8 mouse cellular contexts compared by ENCODE assay signal in the genomic region with DNA sequence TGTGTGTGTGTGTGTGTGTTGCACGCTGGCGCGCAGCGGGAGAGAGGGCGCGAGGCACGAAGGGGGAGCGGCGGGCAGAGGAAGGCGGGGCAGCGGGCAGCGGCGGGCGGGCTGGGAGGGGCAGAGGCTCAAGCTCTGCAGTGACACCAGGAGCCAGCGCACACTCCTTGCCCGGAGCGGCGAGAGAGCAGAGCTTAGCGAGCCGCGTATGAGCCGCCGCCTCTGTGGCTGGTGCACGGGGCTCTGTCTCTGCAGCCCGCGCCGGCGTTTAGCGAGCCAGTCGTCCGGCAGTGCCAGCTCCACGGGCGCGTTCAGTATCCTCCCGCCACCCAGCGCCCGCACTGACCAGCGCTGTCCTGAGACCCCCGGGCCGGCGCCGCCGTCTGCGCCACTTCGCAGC. TPM values are rescaled to one million over a fixed set of nuclear protein-coding genes. Genes with fewer than 3 reads are reported as not detected.
DNase-seq lines count a peak whose midpoint lies in the region; ATAC-seq lines count a peak whose summit lies in the region.

A gene (plus strand): TSS at position 140 of the 400 bp plus-strand sequence.

- peak; percentile 40 to 59 for DNase-seq in cerebellum, postnatal 4 days (ENCODE audit: low spot score in 2 of 2)
- peak; percentile 74 for DNase-seq in gastrocnemius, postnatal 14 days
- peak; percentile 65 for DNase-seq in induced T-regulatory cell, adult 2 months (ENCODE audit: low read depth)
- DNase-seq in left cerebral cortex, postnatal 25 days (ENCODE audit: low spot score in 2 of 2), result peak; percentile 25 to 35
- peak; percentile 53 to 65 for DNase-seq in right cerebral cortex, postnatal 10 days (ENCODE audit: low spot score in 2 of 2)
- peak; percentile 45 for DNase-seq in urinary bladder, postnatal 25 days (ENCODE audit: low spot score)

- ATAC-seq in activated CD4-positive, CD25-positive, alpha-beta regulatory T cell, adult 4 months, result peak; percentile 60
- peak; percentile 90 for ATAC-seq in megakaryocyte progenitor cell, adult 5-6 weeks (replicated peaks; ENCODE audit: poor library complexity)

- intact Hi-C loops in gastrocnemius, postnatal 14 days (cut with DNase I; ENCODE audit: low total_unique reads), result no loop called here
- intact Hi-C loops in left cerebral cortex, postnatal 25 days (cut with DNase I), result no loop called here

RNA-seq across cellular contexts. Expression of the gene that starts here (rescaled TPM):
- polyA plus RNA-seq in activated CD4-positive, CD25-positive, alpha-beta regulatory T cell, adult 4 months (2017; shearing (Covaris generic)), result under 1 TPM; 0.25 to 0.74 TPM
- total RNA-seq in gastrocnemius, postnatal 14 days (2021), result 1 to 10 TPM in 1 of 2 experiments, under 1 TPM in 1; 0.38 to 1.0 TPM
- total RNA-seq in left cerebral cortex, postnatal 25 days (2021), result 10 to 100 TPM; 13.6 to 15.9 TPM
- 0.10 TPM in 1 of 2 replicates, not detected in the other for total RNA-seq in megakaryocyte progenitor cell, adult 5-6 weeks (2015)
- total RNA-seq in megakaryocyte progenitor cell, adult 5-6 weeks (2017), result under 0.01 TPM in 1 of 2 replicates, not detected in the other

Comparison
In these comparisons a context has a peak if more than half of its experiments do, and no peak if none do; other contexts are left out.
1. Peak in every context shown above with its lines: DNase-seq and ATAC-seq.
2. RNA of the gene that starts here (total RNA-seq): 13.6 to 15.9 TPM in left cerebral cortex, postnatal 25 days; 0.38 to 1.0 TPM in gastrocnemius, postnatal 14 days and under 0.01 to 0.10 TPM in megakaryocyte progenitor cell, adult 5-6 weeks; every median in the first group is over 4 times any median in the second.
3. Peak in ATAC-seq in activated CD4-positive, CD25-positive, alpha-beta regulatory T cell, adult 4 months; RNA of the gene not detected or under 1 TPM.
4. Peak in ATAC-seq in megakaryocyte progenitor cell, adult 5-6 weeks; RNA of the gene not detected or under 1 TPM.